Mouse (Mus musculus): ENCODE data around the gene Olfr304.
"Not testable (repeated sequence)": the region's sequence is repeated elsewhere in the genome, so short reads cannot be mapped to it uniquely, and the experiment has no call there.

Gene Olfr304

GRCm38 (mm10) chr7:86386558-86386957, at the start of gene Olfr304:
Olfr304 (minus strand) TSS chr7:86386658.
- in situ Hi-C loops (cut with MboI, MseI), result no loop called here

GRCm38 (mm10) chr7:86403546-86403945, 17.1 kb upstream of the Olfr304 start, which contains the start of gene Olfr301:
Olfr301 (plus strand) TSS chr7:86403846.
- in situ Hi-C loops (cut with MboI, MseI), result no loop called here

GRCm38 (mm10) chr7:86397689-86398088, 11.2 kb upstream of the Olfr304 start, which contains the start of gene Olfr303:
Olfr303 (minus strand) TSS chr7:86397789.
- in situ Hi-C loops (cut with MboI, MseI), result no loop called here

- in situ Hi-C loops (cut with MboI, MseI), result no loop called here
These were observed 689 bp downstream of the Olfr304 start for GRCm38 (mm10) chr7:86385769-86386168.

GRCm38 (mm10) chr7:86366828-86367227, 19.6 kb downstream of the Olfr304 start, which contains the start of gene Olfr305:
Olfr305 (minus strand) TSS chr7:86366928.
- in situ Hi-C loops (cut with MboI, MseI), result no loop called here

GRCm38 (mm10) chr7:86346296-86346695, 40.2 kb downstream of the Olfr304 start:
- in situ Hi-C loops (cut with MboI, MseI), result not testable (repeated sequence)

- in situ Hi-C loops (cut with MboI, MseI), result no loop called here
These were observed 42.2 kb downstream of the Olfr304 start for GRCm38 (mm10) chr7:86344253-86344652.

- in situ Hi-C loops (cut with MboI, MseI), result no loop called here
These were observed 43.4 kb downstream of the Olfr304 start for GRCm38 (mm10) chr7:86342881-86343565.

GRCm38 (mm10) chr7:86337486-86337885, 49.0 kb downstream of the Olfr304 start, which contains the start of gene Olfr307:
Olfr307 (minus strand) TSS chr7:86337586.
- in situ Hi-C loops (cut with MboI, MseI), result no loop called here
